Mouse (Mus musculus): ENCODE data around the gene Lrrc8d.

DNA sequence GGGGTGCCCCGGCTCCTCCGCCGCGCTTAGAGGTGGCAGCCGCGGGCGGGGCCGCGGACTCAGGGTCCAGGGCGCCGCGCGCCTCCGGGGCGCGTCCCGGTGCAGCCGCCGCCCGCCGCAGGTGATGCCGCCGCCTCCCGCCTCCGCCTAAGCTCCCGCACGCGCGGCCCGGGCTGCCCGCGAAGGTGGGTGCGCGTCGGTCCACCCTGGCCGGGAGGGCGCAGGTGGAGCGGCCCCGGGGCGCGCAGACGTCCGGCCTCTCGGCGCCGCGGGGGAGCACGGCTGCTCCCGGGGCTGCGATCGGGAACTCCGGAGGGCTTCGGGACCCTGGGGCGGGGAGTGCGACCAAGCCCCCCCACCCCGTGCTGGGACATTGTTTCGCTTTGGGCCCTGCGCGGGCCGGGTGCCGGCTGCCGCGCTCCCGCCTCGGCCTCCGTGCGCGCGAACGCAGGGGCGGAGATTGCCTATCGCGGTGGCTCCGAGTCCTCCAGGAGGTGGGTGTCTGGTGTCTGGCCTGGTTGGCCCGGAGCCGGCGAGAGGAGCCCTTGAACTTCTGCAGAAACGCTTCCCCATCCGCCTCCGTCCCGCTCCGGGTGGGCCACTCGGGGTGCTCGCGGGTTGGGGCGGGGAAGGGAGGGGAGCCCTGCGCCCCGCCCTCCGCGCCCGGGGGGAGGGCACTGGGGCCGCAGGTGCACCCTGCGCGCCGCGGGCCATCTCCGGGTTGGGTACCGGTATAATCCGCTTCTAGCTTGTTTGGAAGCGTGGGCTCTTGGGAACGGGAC is 492 bp downstream of the Lrrc8d start:
- no peak for TF ChIP-seq POLR2A (IDR thresholded peaks at IDR 0.05; ENCODE audit: extremely low read depth, insufficient read depth, low read length)
- no peak for TF ChIP-seq CTCF (IDR thresholded peaks at IDR 0.05; ENCODE audit: low read depth, low read length)
